Mouse (Mus musculus) lung, postnatal 4 days (tissue): ENCODE results near the gene 4933427I04Rik.

ENCODE experiments used
- DNase-seq, 2 experiments: peaks; one replicate each; pipeline ENCODE4 v3.0.0; 2021

4933427I04Rik gene

DNA sequence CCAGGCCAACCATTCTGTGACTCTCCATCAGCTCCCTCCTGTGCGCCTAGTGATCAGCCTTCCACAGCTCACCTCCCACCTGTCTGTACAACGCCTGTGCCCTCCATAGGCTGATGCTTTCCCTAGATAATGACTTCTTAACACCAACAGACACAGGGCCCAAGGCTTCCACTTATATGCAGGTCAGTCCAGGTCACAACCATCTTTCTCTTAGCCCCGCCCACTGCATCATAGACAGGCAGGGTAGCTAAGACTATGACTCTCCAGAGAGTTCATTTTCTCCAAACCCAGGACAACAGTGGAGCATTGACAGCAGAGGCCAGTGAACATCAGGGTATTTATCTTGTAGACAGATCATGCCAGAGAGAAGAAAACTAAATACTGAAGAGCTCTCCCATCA is at the start of gene 4933427I04Rik:
Gene 4933427I04Rik (plus strand): TSS at position 301 of the 400 bp plus-strand sequence.
- no peak for DNase-seq

DNA sequence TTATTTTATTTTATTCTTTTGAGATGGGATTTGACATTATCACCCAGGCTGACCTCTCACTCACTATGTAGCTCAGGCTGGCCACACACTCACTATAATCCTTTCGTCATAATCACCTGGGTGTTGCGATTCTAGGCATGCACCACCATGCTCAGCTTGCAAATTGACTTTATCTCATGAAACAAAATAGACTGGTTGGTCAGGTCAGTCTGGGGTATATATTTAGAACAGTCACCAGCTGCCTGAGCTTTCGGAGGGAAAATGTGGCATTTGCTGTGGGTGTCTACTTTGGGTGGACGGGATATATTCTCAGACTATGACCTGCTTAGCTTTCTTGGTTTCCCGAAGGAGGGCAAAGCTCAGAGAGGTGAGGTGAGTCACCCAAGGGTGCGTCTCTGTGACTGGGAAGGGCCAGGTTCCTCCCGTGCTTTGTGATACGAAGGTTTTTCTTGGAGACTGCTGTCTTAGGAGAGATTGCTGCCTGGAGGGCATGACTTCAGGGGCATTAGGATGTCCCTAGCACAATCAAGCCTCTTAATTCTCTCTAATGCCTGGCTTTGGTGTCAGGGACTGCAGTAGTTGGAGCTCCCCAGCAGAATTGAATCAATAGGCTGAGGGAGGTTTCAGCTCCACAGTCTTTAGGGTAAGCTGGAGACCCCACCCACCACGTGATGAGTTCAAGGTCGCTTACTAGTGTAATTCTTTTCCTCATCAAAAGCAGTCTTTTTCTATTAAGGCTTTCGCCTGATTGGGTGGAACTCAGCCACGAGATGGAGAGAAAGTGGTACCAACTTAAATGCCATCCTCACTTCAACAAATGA is 48.8 kb upstream of the 4933427I04Rik start:
- no peak for DNase-seq

DNA sequence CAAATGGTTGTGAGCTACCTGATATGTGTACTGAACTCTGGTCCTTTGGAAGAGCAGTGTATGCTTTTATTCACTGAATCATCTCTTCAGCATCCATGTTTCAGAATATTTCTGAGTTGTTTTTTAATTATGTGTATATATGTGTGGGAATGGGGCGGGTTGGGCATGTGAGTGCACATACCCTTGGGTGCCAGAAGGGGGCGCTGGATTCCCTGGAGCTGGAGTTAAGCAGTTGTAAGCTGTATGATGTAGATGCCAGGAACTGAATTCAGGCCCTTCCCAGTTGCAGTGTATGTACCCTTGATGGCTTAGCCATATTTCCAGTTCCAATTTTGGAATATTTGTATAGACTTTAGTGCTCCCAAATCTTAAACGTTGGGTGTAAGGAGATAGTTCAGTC is 47.0 kb upstream of the 4933427I04Rik start:
- no peak for DNase-seq

DNA sequence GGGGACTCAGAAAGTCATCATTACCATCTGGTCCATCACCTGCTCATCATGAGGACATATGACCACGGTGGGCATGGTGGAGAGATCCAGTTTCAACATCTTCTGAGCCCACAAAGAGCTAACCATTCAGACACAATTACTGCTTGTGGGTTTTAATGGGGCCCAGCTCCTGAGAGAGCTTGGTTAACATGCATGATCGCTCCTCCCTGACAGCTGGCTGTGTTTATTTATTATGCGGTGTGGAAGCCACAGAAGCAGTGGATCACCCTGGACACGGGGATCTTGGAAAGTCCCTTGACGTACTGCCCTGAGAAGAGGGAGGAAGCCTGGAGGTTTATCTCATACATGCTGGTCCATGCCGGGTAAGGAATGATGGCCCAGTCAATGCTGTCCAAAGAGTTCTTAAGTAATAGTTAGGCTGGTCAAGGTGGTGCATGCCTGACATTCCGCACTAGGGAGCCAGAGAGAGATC is 45.4 kb upstream of the 4933427I04Rik start:
- DNase-seq: no peak

DNA sequence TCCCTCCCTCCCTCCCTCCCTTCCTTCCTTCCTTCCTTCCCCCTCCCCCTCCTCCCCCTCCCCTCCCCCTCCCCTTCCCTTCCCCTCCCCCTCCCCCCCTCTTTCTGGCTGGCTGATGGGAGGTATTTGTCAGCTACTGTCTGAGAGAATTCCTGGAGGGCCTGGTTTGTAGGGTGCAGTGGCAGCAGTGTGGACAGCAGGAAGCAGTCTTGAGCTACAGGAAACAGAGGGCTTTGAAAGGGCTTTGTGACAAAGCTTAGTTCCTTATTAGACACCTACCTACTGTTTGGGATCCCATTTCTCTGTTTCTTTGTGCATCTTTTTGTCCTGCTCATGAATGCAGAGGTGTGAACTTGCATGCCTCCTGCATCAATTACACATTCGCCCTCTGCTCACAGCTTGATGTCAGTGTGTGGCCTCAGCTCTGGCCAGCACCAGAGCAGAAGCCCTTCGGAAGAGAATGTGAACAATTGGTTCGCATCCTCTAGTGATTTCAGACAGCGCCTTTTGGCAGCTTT is 40.3 kb upstream of the 4933427I04Rik start:
- DNase-seq: peak in 1 of 2 experiments; percentile 47

DNA sequence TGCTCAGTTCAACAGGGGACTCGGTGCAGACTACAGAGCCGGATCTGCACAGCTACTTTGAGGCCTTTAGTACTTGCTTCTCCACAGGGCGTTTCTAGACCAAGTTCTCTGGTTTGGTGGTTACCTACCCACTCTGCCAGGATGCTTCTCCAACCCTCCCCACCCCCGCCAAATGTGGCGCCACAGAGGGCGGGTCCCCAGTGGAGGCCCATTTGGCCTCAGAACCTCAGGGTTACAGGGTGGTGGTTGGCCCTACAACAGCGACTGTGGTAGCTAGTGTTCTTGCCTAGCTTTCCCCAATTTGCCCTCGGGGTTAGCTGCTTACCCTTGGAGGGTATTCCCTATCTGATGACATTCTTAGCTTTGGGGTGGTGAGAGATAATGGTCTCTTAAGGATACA is 17.4 kb upstream of the 4933427I04Rik start:
- no peak for DNase-seq

DNA sequence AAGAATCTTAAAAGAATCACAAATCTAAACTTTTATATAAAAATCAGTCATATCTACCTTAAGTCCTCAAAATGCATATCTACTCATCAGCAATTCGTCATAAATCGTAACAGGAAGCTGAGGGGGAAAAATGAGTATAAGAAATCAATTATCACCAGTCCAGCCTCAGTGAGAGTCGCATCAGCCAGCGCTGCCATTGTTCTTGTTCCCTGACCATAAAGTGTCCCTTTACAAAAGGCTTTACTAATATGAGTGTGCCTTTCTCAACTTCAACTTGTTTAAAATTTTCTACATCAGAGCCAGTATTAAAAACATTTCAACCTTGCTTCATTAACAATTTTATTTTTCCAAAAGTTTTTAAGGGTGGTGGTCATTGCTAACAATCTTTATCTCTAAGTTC is 2.6 kb upstream of the 4933427I04Rik start:
- no peak for DNase-seq

DNA sequence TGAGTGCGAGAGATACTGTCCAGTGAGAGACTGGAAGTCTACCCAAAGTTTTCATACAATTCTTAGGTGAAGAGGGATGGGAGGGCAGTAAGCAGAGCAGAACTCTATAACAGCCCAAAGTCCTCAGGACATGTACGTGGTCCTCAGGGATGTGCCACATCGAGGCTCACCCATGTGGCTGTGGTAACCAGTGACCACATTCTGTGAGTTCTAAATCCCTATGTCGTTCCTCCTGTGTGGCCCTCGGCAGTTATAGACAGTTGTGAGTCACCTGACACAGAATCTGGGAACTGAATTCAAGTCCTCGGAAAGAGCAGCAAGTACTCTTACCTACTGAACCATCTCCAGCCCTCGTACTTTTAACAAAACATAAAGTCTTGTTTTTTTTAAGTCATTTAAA is 1.4 kb upstream of the 4933427I04Rik start:
- DNase-seq: no peak

DNA sequence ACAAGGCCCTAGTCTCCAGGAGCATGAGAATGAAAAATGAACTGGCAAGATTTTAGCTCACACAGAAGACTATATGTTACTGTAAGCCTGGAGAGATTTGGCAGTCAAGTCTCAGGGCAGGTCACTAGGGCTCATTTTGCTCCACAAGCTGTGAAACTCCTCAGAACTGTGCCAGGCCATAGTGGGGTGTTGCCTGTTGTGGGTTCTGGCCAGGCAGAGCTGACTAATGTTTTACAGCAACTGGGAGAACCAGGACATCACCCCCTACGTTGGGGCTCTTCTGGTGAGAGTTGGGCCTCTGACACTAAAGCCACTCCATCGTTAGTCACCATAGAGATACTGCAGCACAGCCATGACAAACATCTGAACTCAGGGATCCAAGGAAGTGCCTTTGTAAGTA is 324 bp downstream of the 4933427I04Rik start:
- no peak for DNase-seq

DNA sequence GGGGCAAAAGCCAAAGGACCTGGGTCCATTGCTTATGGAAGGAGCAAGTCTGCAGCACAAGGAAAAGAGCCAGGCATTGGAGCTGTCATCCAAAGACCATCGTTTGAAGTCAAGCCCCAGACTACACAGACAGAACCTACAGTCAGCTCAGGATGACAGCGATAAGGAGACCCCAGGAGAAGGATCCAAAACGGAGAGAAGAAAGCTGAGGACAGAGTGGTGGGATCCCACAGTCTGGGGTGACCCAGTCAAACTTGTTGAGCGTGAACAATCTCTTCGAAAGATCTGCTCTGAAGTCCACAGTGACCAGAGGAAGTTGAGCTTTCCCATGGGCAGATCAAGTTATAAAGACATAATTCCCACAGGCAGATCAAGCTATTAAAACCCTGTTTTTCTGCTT is 1.1 kb downstream of the 4933427I04Rik start:
- no peak for DNase-seq

DNA sequence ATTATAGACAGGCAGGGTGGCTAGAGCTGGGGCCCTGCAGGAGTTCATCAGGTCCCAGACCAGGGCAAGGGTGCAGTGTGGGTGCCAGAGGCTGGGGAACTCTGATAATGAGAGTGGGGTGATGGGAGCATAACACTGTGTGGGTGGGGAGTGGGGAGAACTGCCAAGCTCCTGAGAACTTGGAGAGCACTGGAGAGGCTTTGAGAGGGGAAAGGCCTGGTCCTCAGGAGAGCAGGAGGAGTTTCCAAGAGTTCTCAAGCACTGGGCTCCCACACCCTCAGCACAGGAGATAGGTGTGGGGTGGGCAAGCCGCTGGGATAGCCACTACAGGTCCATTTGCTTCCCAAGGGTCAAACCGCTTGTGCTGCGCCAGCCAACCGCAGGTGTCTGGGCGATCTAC is 34.2 kb downstream of the 4933427I04Rik start:
- peak; percentile 67 to 83 for DNase-seq

DNA sequence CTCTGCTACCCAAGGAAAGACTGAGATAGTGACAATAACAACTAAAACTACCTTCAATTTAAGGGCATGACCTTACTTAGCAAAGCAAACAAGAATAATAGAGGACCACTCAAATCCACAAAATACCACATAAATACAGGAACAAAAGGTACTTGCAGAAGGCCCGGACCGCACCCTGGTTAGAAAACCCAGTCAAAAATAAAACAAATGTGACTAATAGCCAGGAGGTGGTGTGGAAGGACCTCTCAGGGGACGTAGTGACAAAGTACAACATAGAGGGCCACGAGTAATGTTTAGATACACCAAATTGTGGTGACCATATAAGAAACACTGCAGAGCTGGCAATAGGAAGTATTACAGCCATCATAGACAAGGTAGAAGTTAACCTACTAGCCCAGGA is 34.8 kb downstream of the 4933427I04Rik start:
- no peak for DNase-seq

DNA sequence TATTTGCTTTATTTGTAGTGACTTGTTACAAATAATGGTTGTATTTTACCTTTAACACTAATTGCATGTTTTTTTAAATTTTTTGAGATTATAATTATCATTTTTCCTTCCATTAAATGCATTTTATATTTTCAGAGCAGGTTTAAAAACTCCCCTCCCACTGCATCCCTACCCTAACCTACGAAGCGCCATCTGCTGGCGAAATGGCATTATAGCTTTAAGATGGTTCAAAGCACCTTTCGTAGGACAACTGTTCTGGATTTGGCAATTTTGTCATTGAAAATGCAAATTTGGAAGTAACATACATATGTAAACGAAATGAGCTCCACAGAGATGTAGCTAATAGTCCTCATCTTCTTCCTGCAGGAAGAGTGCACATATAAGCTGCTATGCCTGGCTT is 39.2 kb downstream of the 4933427I04Rik start:
- peak in 1 of 2 experiments; percentile 54 for DNase-seq

DNA sequence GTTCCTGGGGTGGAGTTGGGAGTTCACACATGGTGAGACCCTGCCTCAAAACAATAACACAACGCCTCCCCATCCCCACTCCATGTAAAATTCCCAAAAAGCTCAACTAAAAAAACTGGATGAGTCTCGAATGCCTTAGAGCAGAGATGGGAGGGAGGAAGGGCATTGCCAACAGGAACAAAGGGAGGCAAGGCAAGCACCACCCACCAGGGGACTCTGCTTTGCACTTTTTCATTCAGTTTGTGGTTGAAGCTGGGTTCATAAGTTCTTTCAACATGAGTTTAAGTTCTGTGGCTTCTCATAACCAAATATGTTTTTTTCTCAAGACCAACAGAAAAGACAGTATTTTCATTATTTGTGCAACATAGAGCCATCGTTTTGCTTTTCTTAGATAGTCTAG is 44.0 kb downstream of the 4933427I04Rik start:
- DNase-seq: no peak

DNA sequence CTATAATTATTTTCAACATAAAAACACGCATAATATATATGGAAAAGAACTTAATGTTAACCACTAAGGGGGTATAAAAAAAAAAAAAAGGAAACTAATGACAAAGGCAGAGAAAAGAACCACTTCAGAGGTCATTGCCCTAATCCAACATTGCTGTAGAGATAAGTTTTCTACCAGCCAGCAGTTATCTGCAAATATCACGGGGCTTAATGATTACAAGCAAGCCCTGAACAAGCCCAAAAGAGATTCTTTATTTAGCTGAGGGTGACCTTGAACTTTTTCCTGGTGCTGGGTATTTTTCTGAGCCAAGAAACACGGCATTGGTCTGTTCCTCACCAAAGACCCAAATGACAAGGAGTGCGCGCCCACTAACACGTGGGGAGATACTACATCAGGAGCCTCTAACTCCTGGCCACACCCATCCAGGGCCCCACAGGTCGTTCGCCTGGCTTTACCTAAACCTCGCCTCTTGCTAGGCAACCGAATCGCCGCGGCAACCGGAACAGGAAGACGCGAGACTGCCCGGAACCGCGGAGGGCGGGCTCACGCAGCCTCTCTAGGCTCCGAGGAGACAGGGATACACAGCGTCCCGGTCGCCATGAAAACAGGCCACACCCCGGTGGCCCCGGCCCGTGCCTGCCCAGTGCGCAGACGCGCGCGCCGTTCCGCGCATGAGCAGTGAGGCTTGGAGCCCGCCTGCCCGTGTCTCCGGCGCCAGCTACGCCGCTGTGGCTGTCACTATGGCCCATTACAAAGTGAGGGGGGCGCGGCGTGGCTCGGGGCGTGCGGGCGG is 45.0 kb downstream of the 4933427I04Rik start, which contains the start of gene Mycbp:
Gene Mycbp (plus strand): TSS at position 500 of the 793 bp plus-strand sequence.
- DNase-seq: peak; percentile 99 to 100

DNA sequence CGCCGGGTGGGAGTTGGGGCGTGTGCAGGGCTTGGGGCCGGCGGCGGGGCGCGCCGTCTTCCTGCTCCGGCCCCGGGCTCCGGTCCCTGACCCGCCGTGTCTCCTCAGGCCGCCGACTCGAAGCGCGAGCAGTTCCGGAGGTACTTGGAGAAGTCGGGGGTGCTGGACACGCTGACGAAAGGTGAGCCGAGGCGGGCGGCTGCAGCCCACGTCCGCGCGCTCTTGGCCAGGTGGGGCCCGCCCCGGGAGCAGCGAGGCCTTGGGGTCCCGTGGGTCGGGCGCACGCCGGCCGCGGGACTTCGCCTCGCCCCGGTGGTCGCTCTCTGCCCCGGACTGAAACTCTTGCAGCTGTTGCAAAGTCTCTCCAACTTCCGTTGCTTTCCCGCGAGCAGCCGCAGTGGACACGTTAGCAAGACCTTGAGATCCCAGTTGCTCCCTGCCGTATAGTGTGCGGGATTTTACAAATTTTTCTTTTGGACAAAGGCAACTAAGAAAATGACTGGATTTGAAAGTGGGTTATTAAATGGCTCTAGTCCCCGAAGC is 45.7 kb downstream of the 4933427I04Rik start:
- no peak for DNase-seq

DNA sequence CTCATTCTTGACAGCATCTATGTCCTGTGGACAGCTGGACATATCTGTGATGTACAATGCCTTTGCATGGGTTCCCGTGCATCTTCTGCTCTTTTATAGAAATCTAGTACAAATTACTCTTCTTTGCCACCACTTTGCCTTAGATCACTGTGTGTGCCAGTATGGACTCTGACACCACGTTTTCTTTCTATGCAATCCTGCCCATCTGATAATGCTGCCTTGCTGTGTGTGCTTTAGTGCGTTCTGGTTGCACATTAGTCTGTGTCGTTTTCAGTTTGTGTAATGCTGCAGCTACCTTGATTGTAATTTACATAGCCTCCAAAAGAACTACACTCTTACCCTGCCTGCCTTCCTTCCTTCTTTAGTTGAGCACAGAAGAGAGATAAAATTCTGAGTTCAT is 52.0 kb downstream of the 4933427I04Rik start:
- no peak for DNase-seq

DNA sequence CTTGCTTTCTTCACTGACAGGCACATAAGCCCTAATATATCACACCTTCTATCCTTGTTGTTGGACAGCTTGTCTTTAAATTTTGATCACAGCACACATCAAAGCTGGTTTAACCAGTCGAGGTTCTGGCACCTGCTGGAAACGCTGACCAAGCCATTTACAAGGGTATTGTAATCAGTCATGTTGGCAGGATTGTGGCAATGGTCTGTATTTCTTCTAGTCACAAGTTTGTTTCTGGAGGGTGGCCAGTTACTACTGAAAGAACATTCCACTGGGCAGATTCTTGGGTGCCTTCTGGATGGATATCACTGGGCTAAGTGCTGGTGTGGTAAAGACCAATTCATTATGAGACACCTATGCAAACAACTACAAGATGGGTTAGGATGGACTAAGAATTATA is 53.0 kb downstream of the 4933427I04Rik start:
- DNase-seq: no peak
